Mouse (Mus musculus) left cerebral cortex, postnatal 25 days (tissue): ENCODE measurements around the gene Scgb1b10. TPM values are rescaled to one million over a fixed set of nuclear protein-coding genes. Genes with fewer than 3 reads are reported as not detected.
"Not testable (repeated sequence)": the region's sequence is repeated elsewhere in the genome, so short reads cannot be mapped to it uniquely, and the experiment has no call there.

ENCODE experiments used
- DNase-seq, 2 experiments: peaks; one replicate each; pipeline ENCODE4 v3.0.0; 2022; ENCODE audit warnings: low spot score in 2 of 2, mixed read lengths in 1 of 2
- intact Hi-C: fragments of 180-260 bp; cut with DNase I; formaldehyde crosslinking; loops from one replicate; pipeline ENCODE4 v1.15.1; 2025
- total RNA-seq, 2 experiments: library from RNA; stranded (reverse); gene quantifications; 2 replicates each; pipeline ENCODE4 v1.2.3; 2021

Gene Scgb1b10
- total RNA-seq = not detected

- intact Hi-C loops = not testable (repeated sequence)
Measured at GRCm38 (mm10) chr7:32100553-32100952, at the start of gene Scgb1b10. Gene Scgb1b10 (plus strand): TSS chr7:32100853.

More at GRCm38 (mm10) chr7:32100553-32100952, at the start of gene Scgb1b10:
- not testable (repeated sequence) for DNase-seq

Other genes with a start within 250 kb of the Scgb1b10 start
- not detected for gene Scgb2b11, start 110.3 kb downstream of the Scgb1b10 start, total RNA-seq
- not detected for gene Scgb1b11, start 122.0 kb downstream of the Scgb1b10 start, total RNA-seq
- not detected for gene Scgb2b12, start 226.4 kb downstream of the Scgb1b10 start, total RNA-seq
- not detected for gene Scgb1b12, start 233.3 kb downstream of the Scgb1b10 start, total RNA-seq